Mouse (Mus musculus): Measurements from ENCODE around the gene Tspan1.

- TF ChIP-seq CTCF (IDR thresholded peaks at IDR 0.05; ENCODE audit: low read depth) (no peak), EP300 (optimal IDR thresholded peaks at IDR 0.05) (no peak)
Measured at GRCm38 (mm10) chr4:116217046-116217445, 49.6 kb upstream of the Tspan1 start.
